Mouse (Mus musculus): ENCODE data around the gene Vmn1r158.
"Not testable (repeated sequence)": the region's sequence is repeated elsewhere in the genome, so short reads cannot be mapped to it uniquely, and the experiment has no call there.

Gene Vmn1r158

DNA sequence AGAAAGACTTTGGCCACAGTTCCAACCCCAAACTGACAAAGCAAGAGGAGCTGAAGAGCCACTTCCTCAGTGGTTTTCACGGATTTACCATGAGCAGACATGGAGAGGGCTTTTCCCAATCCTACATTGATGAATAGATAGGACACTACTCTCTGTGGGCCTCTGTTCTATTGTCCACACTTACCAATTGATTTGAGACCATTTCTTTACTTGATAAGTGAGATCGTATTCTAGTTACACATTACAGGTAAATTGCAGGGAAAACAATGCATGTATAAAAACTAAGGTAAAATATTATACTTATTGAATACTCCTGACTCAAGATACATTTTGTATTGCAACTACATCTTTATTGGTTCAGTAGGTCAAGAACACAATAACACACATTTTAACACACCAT lies at the start of gene Vmn1r158:
Gene Vmn1r158 (minus strand): TSS at position 101 of the 400 bp plus-strand sequence.
- not testable (repeated sequence) for DNase-seq (ENCODE audit: low read depth, low spot score)

DNA sequence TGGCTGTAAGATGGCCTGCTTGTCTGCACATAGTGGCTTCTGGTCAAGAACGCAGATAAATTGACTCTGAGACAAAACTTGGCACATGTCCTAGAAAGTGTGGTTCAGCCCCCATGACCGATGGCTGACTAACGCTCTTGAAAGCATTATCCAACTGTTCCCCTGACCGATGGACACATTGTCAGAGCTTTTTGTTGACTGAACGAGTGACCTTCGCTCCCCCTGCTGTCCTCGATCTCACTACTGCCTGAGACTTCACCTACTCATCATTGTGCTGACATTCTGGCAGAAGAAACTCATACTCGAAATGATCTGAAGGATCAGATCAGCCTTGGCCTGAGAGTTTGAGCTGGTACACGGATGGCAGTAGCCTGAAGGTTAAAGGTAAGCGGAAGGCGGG lies 14.6 kb downstream of the Vmn1r158 start:
- DNase-seq (ENCODE audit: low read depth, low spot score) = not testable (repeated sequence)

DNA sequence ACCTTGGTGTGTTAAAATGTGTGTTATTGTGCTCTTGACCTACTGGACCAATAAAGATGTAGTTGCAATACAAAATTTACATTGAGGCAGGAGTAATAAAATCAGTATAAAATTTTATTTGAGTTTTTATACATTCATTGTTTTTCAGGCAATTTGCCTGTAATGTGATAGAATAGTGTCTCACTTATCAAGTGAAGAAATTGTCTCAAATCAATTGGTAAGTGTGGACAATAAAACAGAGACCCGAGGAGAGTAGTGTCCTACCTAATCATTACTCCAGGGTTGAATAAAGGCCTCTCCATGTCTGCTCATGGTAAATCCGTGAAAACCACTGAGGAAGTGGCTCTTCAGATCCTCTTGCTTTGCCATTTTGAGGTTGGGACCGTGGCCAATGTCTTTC lies 29.2 kb downstream of the Vmn1r158 start, which contains the start of gene Vmn1r157:
Gene Vmn1r157 (plus strand): TSS at position 301 of the 400 bp plus-strand sequence.
- DNase-seq (ENCODE audit: low read depth, low spot score) = not testable (repeated sequence)
